Mouse (Mus musculus) liver, postnatal 0 days (tissue): ENCODE measurements at regions not wholly inside any gene's neighbourhood (a gene's known extent, or its start where the extent isn't known, plus 50 kb on each side); places are given as distances from the start of the nearest gene placed in this dataset.

Source experiments
- CTCF ChIP-seq: sonication (generic); IDR thresholded peaks from 2 replicates; pipeline ENCODE4 v1.5.1; 2016; ENCODE audit warnings: antibody characterized with exemption, low read depth
- EP300 ChIP-seq: IDR thresholded peaks from 2 replicates; pipeline ENCODE4 v1.6.1; 2016; ENCODE audit warnings: antibody characterized with exemption, low read depth, mild to moderate bottlenecking

DNA sequence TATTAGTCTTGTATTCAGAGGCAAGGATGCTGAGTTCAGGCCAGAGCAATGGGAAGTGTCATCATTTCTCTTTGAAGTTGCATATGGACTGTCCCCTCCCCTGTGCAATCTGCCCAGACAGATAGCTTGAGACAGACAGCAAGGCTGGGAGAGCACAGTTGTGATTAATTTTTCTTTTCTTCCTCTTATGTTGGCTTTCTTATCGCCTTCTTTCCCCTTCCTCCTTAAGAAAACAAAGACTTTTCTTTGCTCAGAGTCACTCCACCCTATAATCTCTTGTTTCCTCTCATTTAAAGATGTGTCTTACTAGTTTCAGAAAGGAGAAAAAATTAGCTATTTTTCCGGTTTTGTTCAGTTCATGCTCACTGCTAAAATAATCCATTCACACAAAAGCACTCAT is 157.0 kb downstream of the Trib2 start:
- TF ChIP-seq CTCF = no peak
- no peak for TF ChIP-seq EP300
